Mouse (Mus musculus) spleen, adult 18-20 months (tissue): Measurements from ENCODE around the gene Prr14l.
"Not testable (repeated sequence)": the region's sequence is repeated elsewhere in the genome, so short reads cannot be mapped to it uniquely, and the experiment has no call there.

Experiments used
- DNase-seq, 2 experiments: peaks; one replicate each; pipeline ENCODE4 v3.0.0; 2022; ENCODE audit warnings: mixed read lengths in 2 of 2

Prr14l gene

GRCm38 (mm10) chr5:32785313-32785915 lies 68.6 kb downstream of the Prr14l start, which contains the start of gene Pisd:
TSS of gene Pisd (minus strand) at chr5:32785646.
- peak; percentile 88 to 93 for DNase-seq

GRCm38 (mm10) chr5:32784726-32785125 lies 69.3 kb downstream of the Prr14l start:
- DNase-seq: no peak

- no peak for DNase-seq
Observed at GRCm38 (mm10) chr5:32781596-32781995, 72.5 kb downstream of the Prr14l start.

GRCm38 (mm10) chr5:32778168-32778567 lies 75.9 kb downstream of the Prr14l start:
- no peak for DNase-seq

- no peak for DNase-seq
Observed at GRCm38 (mm10) chr5:32772361-32772760, 81.7 kb downstream of the Prr14l start.

GRCm38 (mm10) chr5:32767636-32768373 lies 86.3 kb downstream of the Prr14l start:
- no peak for DNase-seq

GRCm38 (mm10) chr5:32767004-32767403 lies 87.1 kb downstream of the Prr14l start:
- DNase-seq: no peak

GRCm38 (mm10) chr5:32761566-32762140 lies 92.4 kb downstream of the Prr14l start:
- no peak for DNase-seq

GRCm38 (mm10) chr5:32760787-32761186 lies 93.3 kb downstream of the Prr14l start:
- no peak for DNase-seq

- DNase-seq: not testable (repeated sequence)
Observed at GRCm38 (mm10) chr5:32760352-32760751, 93.7 kb downstream of the Prr14l start.

GRCm38 (mm10) chr5:32759662-32760061 lies 94.4 kb downstream of the Prr14l start:
- no peak for DNase-seq

- no peak for DNase-seq
Observed at GRCm38 (mm10) chr5:32756141-32756540, 97.9 kb downstream of the Prr14l start.

- DNase-seq: no peak
Observed at GRCm38 (mm10) chr5:32751736-32752135, 102.3 kb downstream of the Prr14l start.

GRCm38 (mm10) chr5:32748936-32749335 lies 105.1 kb downstream of the Prr14l start:
- DNase-seq: no peak

- peak in 1 of 2 experiments; percentile 36 for DNase-seq
Observed at GRCm38 (mm10) chr5:32747650-32748375, 106.2 kb downstream of the Prr14l start.

- DNase-seq: peak; percentile 53 to 55
Observed at GRCm38 (mm10) chr5:32745705-32746655, 108.1 kb downstream of the Prr14l start.

- no peak for DNase-seq
Observed at GRCm38 (mm10) chr5:32742149-32742548, 111.9 kb downstream of the Prr14l start.

GRCm38 (mm10) chr5:32741377-32741776 lies 112.7 kb downstream of the Prr14l start:
- not testable (repeated sequence) for DNase-seq

GRCm38 (mm10) chr5:32740850-32741249 lies 113.2 kb downstream of the Prr14l start:
- not testable (repeated sequence) for DNase-seq

- no peak for DNase-seq
Observed at GRCm38 (mm10) chr5:32740138-32740537, 113.9 kb downstream of the Prr14l start.
